Mouse (Mus musculus) brain, embryonic 14.5 days (tissue): ENCODE measurements at regions not wholly inside any gene's neighbourhood (a gene's known extent, or its start where the extent isn't known, plus 50 kb on each side); places are given as distances from the start of the nearest gene placed in this dataset.

Experiments
- CTCF ChIP-seq: fragments of 200-500 bp; IDR thresholded peaks from 2 replicates; pipeline ENCODE4 v1.5.1; 2012; ENCODE audit warnings: inconsistent platforms, mild to moderate bottlenecking, moderate library complexity, borderline replicate concordance; ENCODE audit not compliant: insufficient read depth, insufficient read length; ENCODE audit errors: extremely low read depth
- POLR2A ChIP-seq: fragments of 200-500 bp; IDR thresholded peaks from 2 replicates; pipeline ENCODE4 v1.6.1; 2012; ENCODE audit warnings: mild to moderate bottlenecking, inconsistent platforms, borderline replicate concordance; ENCODE audit not compliant: poor library complexity, insufficient read depth, insufficient read length, severe bottlenecking; ENCODE audit errors: extremely low read depth

DNA sequence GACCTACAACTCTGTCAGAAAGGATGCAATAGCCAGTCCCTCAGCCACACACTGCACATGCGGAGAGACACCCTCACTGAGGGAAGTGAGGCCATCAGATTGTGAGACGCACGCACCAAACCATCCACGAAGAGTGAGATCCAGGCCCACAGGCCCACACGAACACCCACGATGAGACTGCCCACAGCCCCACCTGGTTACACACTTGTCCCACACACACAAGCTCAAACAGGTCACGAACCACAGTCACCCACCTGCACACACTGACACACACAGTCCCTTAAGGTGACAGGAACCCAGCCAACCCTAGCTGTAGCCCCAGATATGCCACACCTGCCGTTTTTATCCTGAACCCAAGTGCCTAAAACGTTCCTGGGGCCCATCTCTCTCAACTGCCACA lies 76.8 kb downstream of the Zfp36l2 start:
- TF ChIP-seq CTCF (no peak), POLR2A (no peak)
